Mouse (Mus musculus) olfactory bulb, adult 2 months (tissue): ENCODE data around the gene Ppp1r9a. TPM values are rescaled to one million over a fixed set of nuclear protein-coding genes. Genes with fewer than 3 reads are reported as not detected.
"Not testable (repeated sequence)": the region's sequence is repeated elsewhere in the genome, so short reads cannot be mapped to it uniquely, and the experiment has no call there.

Experiments used
- H3K27ac ChIP-seq: fragments of 200-500 bp; 2 replicates; pipeline ENCODE4 v1.5.1; 2012; ENCODE audit warnings: low read depth, low read length; ENCODE audit not compliant: insufficient read depth
- H3K4me1 ChIP-seq: fragments of 200-500 bp; 2 replicates; pipeline ENCODE4 v1.6.1; 2012; ENCODE audit warnings: low read length; ENCODE audit not compliant: control insufficient read depth, insufficient read depth
- H3K4me3 ChIP-seq: fragments of 200-500 bp; 2 replicates; pipeline ENCODE4 v1.5.1; 2012; ENCODE audit warnings: mild to moderate bottlenecking, low read depth, low read length, moderate library complexity; ENCODE audit not compliant: insufficient read depth
- CTCF ChIP-seq: fragments of 200-500 bp; IDR thresholded peaks from 2 replicates; pipeline ENCODE4 v1.5.1; 2012; ENCODE audit warnings: low read depth, mild to moderate bottlenecking, low read length, moderate library complexity; ENCODE audit not compliant: insufficient read depth
- POLR2A ChIP-seq: fragments of 200-500 bp; IDR thresholded peaks from 2 replicates; pipeline ENCODE4 v1.6.1; 2012; ENCODE audit warnings: mild to moderate bottlenecking, low read depth, low read length, moderate library complexity; ENCODE audit not compliant: insufficient read depth
- WGBS: fragments of 180-500 bp; shearing (Covaris S2); methylation state at CpG from one replicate; pipeline ENCODE4 v1.1.7; 2018; 5-methylcytosine and 5-hydroxymethylcytosine counted together
- polyA plus RNA-seq: library from polyadenylated mRNA; stranded (reverse); fragments of >200 nt; gene quantifications from 2 replicates; pipeline ENCODE4 v1.2.4, GENCODE M21; 2012; ENCODE audit warnings: low replicate concordance; ENCODE audit not compliant: missing spikeins, insufficient read depth, insufficient read length

Ppp1r9a gene
- polyA plus RNA-seq, 1 experiment, result 308 TPM

DNA sequence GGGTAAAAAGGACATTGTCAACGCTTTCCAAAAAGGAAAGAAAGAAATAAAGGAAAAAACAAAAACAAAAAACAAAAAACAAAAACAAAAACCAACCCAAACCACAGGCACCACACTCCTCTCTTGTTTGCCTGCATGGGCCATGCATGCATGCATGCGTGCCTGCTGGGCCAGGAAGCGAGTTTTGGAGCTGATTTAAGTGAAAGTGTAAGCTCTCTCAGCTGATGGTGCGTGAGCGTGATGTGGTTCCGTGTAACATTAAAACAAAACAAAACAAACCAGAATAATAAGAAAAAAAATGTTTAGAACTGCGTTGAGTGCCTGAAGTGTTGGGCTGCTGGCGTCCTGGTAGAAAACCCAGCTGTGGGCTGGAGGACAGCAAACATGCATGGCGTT lies 1.3 kb downstream of the Ppp1r9a start:
- Histone ChIP-seq H3K27ac (no peak overlapping the region), H3K4me3 (peak overlapping the region; percentile 63), H3K4me1 (peaks cover 16% of the 10 kb centered on the region)
- WGBS, result 6% methylated on average over 9 of the region's 9 CpGs
- TF ChIP-seq POLR2A (no peak), CTCF (no peak)

DNA sequence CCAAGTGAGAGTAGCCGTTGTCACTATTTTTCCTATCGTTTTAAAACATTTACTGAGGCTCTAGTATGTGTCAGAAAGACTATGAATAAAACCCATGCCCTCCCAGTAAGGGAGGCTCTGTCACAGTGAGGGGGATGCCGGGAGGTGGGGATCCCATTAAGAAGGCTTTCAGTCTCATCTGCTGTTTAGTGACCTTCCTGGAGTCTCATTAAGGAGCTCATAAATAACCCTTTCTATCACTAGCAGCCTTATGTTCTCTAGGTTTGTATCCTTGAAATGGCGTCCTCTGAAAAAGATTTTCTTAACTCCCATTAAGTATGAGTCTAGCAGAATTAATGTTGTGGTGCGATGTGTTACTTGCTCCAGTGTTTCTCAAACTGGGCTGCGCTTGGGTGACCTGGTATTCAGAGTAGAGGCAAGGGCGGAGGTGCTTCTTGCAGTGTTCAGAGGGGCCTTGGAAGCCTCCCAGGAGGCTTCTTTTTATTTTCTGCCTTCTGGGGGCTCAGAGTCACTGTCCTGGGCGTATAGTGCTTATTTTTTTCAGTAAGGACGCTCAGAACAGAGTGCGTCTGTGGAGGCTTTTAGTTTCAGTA lies 7.4 kb downstream of the Ppp1r9a start:
- no peak for TF ChIP-seq POLR2A
- no peak for TF ChIP-seq CTCF
- H3K27ac ChIP-seq, result no peak overlapping the region
- no peak overlapping the region for H3K4me3 ChIP-seq
- peaks cover 12% of the 10 kb centered on the region for H3K4me1 ChIP-seq
- WGBS, result 78% methylated on average over 10 of the region's 10 CpGs

DNA sequence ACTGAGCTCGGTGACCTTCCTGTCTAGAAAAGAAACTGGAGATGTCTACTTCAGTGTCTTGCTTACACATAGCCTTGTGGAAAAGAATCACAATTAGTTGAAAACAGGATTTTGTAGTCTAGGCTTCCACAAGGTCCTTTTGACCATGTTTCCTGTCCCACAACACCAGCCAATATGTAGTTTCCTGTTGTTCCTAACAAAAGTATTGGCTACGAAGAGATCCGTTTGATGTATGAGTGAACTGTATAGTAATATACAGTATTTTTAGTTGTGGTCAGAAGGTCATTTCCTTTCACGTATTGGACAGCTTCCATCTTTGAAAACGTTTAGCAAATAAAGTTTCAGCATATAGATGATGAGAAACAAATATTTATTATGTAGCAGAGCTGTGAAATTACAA lies 15.8 kb downstream of the Ppp1r9a start:
- no peak overlapping the region for H3K4me3 ChIP-seq
- no peak overlapping the region for H3K27ac ChIP-seq
- 95% methylated on average over 5 of the region's 5 CpGs for WGBS
- TF ChIP-seq CTCF (no peak), POLR2A (no peak)
- H3K4me1 ChIP-seq, result no peaks in the 10 kb centered on the region

DNA sequence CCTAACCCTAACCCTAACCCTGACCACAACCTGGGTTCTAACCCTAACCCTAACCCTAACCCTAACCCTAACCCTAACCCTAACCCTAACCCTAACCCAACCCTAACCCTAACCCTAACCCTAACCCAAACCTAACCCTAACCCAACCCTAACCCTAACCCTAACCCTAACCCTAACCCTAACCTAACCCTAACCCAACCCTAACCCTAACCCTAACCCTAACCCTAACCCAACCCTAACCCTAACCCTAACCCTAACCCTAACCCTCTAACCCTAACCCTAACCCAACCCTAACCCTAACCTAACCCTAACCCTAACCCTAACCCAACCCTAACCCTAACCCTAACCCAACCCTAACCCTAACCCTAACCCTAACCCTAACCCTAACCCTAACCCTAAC lies 21.1 kb downstream of the Ppp1r9a start:
- not testable (repeated sequence) for H3K4me1 ChIP-seq, H3K27ac ChIP-seq, H3K4me3 ChIP-seq

DNA sequence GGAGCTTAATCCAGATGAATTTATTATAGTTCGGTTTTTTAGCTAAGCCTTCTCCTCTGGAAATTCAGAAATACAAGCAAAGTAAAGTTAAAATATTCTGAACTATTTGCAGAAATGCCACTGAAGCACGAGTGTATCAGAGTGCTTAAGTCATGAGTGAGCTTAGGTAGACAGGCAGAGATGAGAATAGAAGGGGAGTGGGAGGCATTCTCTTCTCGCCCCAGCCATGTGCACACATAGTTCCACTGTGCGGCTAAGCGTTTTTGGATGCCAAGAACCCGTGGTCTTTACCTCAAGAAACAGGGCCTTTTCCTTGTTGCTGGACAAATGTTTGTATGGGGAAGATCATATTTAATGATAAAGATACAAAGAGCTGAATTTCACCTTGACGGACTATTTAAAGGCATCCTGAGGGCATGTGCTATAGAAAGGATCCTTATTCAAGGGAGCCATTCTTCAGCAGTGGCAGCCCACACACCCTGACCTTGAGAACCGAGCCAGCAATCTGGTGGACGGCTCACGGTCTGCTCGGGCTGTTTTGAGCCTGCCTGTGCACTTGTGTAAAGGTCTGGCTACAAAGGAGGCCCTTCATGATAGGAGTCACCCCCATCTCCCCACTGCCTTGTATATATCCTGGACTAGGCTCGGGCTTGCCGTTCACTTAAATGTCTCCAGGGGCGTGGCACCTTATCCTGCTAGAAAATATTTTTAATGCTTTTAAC lies 23.4 kb downstream of the Ppp1r9a start:
- WGBS, result 68% methylated on average over 14 of the region's 14 CpGs
- TF ChIP-seq CTCF (no peak), POLR2A (no peak)
- peaks cover 2% of the 10 kb centered on the region; the same call in 1 of the 2 replicates for H3K4me1 ChIP-seq
- H3K4me3 ChIP-seq, result no peak overlapping the region
- no peak overlapping the region for H3K27ac ChIP-seq

DNA sequence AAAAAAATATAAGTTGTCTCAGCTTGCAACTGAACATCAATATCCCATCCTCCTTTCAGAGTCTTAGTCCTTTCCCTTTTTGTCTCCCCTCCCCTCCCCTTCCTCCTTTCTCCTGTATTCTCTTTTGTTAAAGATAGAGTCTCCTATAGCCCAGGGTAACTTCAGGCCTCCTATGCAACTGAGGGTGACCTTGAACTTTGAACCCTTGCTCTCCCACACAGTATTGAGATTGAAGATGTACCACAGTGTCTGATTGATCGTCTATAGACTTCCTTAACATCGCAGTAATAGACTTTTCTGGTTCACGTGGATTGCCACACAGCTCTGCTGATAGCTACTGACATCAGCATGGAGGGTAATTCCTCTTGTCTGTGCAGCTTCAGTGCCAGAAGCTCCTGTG lies 27.6 kb downstream of the Ppp1r9a start:
- WGBS, result 93% methylated on average over 3 of the region's 3 CpGs
- Histone ChIP-seq H3K4me3 (no peak overlapping the region), H3K27ac (no peak overlapping the region), H3K4me1 (peaks cover 2% of the 10 kb centered on the region; the same call in 1 of the 2 replicates)
- TF ChIP-seq POLR2A (no peak), CTCF (no peak)

DNA sequence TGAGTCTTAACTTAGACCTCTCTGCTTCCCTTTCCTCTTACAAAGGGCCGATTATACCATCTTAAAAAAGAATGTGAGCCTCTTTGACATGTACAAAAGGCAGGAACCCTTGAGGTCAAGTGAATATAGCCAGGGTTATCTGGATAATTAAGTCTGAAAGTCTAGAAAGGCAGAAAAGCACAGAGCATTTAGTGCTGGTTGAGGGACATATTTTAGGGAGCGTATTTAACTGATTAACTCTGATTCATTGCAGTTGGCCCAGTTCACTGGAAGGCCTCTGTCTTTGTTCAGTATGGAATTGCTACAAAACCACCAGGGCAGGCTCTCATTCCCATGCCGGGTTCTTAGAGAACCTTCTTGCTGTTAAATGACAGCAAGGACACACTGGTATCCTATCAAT lies 36.2 kb downstream of the Ppp1r9a start:
- Histone ChIP-seq H3K27ac (no peak overlapping the region), H3K4me3 (no peak overlapping the region), H3K4me1 (peaks cover 2% of the 10 kb centered on the region; the same call in 1 of the 2 replicates)
- TF ChIP-seq POLR2A, result no peak
- no peak for TF ChIP-seq CTCF
- WGBS, result 61% methylated on average over 3 of the region's 3 CpGs

DNA sequence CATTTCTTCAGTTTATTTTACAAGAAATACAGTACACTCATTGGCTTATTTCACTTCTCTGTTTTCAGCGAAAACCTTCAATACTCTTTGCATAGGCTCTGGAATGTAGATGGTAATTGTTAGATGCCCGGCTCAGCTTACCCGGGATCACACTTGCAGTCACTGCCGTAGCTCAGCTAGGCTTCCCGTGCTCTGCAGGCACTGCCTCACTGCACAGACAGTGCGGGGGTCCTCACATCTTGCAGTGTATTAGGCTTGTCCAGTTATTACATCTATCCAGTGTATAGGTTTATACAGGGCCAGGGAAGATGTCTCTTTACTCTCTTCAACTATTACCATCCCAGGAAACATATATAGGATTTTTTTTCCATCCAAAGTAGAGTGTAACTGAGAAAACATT lies 37.4 kb downstream of the Ppp1r9a start:
- no peak overlapping the region for H3K27ac ChIP-seq
- no peak overlapping the region for H3K4me3 ChIP-seq
- peaks cover 2% of the 10 kb centered on the region; the same call in 1 of the 2 replicates for H3K4me1 ChIP-seq
- TF ChIP-seq POLR2A, result no peak
- TF ChIP-seq CTCF, result no peak
- 72% methylated on average over 6 of the region's 6 CpGs for WGBS

DNA sequence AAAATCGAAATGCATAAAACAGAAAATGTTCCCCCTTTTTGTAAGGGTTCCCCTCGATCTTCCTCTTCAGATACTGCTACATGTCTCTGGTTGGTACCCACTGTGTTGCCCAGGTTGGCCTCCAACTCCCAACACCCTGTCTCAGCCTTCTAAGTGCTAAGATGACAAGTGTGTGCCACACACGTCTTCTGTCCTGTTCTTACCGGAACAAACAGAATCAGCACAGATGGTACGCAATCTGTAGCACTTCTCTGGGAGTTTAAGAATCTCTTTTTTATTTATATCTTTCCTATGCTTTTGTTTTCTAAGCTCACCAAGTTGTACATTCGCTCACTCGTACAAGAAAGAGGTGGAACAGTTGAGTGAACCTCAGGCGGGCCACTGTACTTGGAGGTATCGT lies 37.9 kb downstream of the Ppp1r9a start:
- H3K27ac ChIP-seq, result no peak overlapping the region
- 94% methylated on average over 9 of the region's 9 CpGs for WGBS

More for the DNA sequence above, 37.9 kb downstream of the Ppp1r9a start:
- TF ChIP-seq CTCF (no peak), POLR2A (no peak)
- Histone ChIP-seq H3K4me3 (no peak overlapping the region), H3K4me1 (peaks cover 2% of the 10 kb centered on the region; the same call in 1 of the 2 replicates)
